Mouse (Mus musculus) Muller cell, postnatal 12 days (primary cell): Measurements from ENCODE around the gene Frs3.
"Not testable (repeated sequence)": the region's sequence is repeated elsewhere in the genome, so short reads cannot be mapped to it uniquely, and the experiment has no call there.

Source experiments
- DNase-seq: peaks from one replicate; pipeline ENCODE4 v3.0.0-alpha.2; 2015; ENCODE audit errors: inconsistent ontology term

Frs3 gene

DNA sequence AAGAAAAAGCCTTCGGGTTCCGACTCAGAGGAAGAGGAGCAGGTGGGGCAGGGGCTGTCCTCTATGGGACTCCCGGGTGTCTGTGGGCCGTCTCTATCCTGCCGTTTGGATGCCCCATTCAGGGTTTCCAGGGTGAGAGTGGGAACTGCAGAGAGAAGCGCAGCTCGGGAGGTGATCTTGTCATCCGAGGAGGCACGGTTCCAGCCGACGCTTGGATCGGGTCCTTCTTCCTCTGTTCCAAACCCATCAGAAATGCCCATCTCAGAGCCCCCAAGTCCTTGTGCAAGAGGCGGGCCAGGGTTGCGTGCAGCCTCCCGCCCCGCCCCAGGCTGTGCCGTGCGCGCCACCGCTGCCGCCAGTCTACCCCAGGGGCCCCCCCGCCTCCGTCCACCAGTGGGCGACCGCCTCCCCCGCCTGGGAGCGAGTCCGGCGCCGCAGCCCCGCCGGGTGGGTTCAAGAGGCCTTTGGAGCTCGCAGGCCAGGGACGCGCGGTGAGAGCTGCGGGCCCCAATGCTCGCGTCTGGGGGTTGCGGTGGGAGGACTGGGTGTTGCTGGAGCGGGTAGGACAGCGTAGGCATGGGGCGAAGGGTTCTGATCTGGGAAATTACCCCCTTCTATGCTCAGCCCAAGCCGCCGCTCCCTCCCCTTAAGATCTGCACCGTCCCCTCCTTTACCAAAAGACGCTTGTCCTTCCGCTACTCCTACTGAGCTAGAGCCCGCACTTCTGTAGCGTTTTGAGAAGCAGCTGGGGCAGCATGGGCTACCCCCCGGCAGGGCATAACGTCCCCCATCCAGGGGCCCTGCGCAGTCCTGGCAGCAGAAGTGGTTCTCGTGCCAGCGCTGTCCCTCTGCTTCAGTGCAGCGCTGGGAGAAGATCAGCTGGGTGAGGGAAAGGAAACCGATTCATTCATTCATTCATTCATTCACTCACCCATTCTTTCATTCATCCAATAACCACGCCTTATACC, at the start of gene Frs3:
Gene Frs3, plus strand, starts transcription at position 423 of the 968 bp plus-strand sequence.
- peak; percentile 82 for DNase-seq

DNA sequence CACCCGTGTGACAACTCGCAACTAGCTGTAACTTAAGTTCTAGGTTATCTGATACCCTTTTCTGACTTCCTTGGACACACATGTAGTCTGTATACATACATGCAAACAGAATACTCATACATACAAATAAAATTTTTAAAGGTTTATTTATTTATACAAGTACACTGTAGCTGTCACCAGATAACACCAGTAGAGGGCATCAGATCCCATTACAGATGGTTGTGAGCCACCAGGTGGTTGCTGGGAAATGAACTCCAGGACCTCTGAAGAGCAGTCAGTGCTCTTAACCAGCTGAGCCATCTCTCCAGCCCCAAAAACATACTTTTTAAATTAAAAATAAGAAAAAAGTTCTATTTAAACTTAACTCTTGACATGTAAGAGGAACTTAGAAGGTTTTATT, 45.8 kb upstream of the Frs3 start:
- DNase-seq: no peak

DNA sequence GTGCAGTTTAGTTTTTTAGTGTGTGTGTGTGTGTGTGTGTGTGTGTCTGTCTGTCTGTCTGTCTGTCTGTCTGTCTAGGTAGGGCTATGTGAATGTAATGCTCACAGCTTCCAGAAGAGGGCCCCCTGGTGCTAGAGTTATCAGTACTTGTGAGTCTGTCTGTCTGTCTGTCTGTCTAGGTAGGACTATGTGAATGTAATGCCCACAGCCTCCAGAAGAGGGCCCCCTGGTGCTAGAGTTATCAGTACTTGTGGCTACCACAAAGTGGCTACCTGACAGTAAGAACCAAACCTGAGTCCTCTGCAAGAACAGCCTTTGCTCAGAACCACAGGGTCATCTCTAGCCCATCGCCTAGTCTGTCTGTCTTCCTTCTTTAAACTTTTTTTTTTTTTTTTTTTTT, 42.1 kb upstream of the Frs3 start:
- DNase-seq: peak; percentile 70

- DNase-seq: no peak
These were observed 39.9 kb upstream of the Frs3 start for GRCm38 (mm10) chr17:47648966-47649365.

- DNase-seq: no peak
These were observed 36.9 kb upstream of the Frs3 start for GRCm38 (mm10) chr17:47651953-47652352.

DNA sequence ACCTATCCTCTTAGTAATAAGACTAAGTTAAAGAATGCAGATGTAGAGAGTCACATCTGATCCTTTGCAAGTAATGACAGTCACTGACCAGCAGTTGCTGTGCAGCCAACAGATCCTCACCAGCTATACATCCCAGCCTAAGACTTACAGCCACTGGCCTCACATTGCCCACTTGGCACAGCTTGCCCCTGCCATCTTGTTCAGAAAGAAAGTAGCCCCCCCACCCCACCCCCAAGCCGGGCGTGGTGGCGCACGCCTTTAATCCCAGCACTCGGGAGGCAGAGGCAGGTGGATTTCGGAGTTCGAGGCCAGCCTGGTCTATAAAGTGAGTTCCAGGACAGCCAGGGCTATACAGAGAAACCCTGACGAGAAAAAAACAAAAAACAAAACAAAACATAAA, 34.5 kb upstream of the Frs3 start:
- DNase-seq: not testable (repeated sequence)

DNA sequence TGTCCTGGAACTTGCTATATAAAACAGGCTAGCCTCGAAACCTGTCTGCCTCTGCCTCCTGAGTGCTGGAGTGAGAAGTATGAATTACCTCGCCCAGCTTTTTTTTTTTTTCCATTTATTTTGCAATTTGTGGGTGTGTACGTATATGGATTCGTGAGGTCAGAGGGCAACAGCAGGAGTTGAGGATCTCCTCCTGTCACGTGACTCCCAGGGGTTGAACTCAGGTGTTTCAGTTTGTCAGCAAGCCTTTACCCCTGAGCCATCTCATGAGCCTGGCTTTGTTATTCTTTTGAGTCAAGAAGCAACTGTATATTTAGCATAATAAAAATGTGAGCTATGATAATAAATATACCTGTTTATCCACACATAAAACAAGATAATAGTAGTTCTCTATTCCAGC, 33.1 kb upstream of the Frs3 start:
- no peak for DNase-seq

GRCm38 (mm10) chr17:47657901-47658300, 30.9 kb upstream of the Frs3 start:
- no peak for DNase-seq

GRCm38 (mm10) chr17:47658741-47659243, 30.0 kb upstream of the Frs3 start:
- no peak for DNase-seq

GRCm38 (mm10) chr17:47663009-47663713, 25.7 kb upstream of the Frs3 start:
- peak; percentile 84 for DNase-seq

DNA sequence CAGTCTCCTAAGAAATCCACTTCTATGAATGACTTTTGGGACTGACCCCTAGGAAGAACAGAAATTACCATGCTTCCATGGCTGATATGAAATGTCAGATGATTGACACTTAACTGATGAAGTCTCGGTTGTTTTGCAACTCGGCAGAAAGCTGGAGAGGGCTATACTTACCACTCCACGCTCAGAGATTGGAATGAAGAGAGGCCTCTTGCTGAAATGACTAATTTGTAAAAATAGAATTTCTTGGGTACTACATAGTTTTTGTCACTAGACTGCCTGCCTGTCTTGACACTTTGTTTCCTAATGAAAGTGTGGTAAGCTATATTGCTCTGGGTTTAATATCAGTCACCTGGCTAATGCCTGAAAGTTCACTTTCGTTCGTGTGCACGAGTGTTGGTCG, 24.4 kb upstream of the Frs3 start:
- DNase-seq: no peak

DNA sequence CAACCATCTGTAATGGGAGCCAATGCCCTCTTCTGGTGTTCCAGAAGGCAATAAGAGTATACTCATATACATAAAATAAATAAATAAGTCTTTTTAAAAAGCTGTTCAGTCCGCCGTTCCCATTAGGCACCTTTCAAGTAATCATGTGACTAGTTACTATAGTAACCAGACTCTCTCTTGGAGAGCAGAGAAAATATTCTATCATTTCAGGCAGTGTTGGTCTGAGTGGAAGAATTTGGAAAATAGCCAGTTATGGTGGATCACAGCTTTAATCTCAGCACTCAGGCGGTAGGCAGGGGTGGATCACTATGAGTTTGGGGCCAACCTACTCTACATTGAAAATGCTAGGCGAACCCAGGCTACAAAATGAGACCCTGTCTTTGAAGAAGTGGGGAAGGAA, 19.7 kb upstream of the Frs3 start:
- DNase-seq: no peak

- no peak for DNase-seq
These were observed 16.9 kb upstream of the Frs3 start for GRCm38 (mm10) chr17:47671988-47672310.

DNA sequence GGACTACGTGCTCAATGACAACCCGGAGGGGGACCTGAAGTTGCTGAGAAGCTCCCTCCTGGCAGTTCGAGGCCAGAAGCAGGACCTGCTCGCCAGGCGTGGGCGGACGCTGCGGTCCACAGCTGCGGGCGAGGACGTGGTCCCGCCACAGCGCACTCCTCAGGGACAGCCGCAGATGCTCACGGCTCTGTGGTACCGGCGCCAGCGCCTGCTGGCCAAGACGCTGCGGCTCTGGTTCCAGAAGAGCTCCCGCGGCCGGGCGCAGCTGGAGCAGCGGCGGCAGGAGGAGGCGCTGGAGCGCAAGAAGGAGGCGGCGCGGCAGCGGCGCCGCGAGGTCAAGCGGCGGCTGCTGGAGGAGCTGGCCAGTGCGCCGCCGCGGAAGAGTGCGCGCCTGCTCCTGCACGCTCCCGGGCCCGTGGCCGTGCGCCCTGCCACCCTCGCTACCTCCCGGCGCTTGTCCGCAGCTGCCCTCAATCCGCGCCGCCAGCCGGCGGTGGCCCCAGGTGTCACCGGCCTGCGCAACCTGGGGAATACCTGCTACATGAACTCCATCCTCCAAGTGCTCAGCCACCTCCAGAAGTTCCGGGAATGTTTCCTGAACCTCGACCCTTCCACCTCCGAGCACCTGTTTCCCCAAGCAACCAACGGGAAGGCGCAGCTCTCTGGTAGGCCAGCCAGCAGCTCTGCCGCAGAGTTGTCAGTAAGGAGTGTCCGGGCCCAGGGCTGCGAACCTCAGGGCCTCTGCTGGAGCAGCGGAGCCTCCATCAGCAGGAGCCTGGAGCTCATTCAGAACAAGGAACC, 16.3 kb upstream of the Frs3 start:
- peak; percentile 77 for DNase-seq

- DNase-seq: peak; percentile 48
These were observed 12.2 kb upstream of the Frs3 start for GRCm38 (mm10) chr17:47676581-47676980.

DNA sequence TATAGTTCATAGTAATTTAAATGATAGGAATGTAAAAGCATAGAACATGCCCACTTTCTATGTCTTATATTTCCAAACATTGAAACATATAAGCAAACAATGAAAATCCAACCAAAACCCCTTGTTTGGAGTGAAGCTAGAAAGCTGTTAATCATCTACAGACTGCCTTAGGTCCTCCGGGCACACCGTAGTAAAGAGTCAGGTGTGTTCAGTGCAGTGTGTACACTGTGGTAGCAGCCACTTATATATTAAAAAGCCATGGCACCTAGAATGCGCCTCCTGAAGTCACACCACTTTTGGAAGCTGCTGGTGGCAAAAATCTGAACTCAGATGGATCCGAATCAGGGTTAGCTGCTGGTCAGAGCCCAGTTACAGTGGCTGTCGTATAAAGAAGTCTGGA, 10.6 kb upstream of the Frs3 start:
- no peak for DNase-seq

GRCm38 (mm10) chr17:47678702-47679101, 10.1 kb upstream of the Frs3 start:
- no peak for DNase-seq

GRCm38 (mm10) chr17:47682836-47683235, 6.0 kb upstream of the Frs3 start:
- DNase-seq: no peak

DNA sequence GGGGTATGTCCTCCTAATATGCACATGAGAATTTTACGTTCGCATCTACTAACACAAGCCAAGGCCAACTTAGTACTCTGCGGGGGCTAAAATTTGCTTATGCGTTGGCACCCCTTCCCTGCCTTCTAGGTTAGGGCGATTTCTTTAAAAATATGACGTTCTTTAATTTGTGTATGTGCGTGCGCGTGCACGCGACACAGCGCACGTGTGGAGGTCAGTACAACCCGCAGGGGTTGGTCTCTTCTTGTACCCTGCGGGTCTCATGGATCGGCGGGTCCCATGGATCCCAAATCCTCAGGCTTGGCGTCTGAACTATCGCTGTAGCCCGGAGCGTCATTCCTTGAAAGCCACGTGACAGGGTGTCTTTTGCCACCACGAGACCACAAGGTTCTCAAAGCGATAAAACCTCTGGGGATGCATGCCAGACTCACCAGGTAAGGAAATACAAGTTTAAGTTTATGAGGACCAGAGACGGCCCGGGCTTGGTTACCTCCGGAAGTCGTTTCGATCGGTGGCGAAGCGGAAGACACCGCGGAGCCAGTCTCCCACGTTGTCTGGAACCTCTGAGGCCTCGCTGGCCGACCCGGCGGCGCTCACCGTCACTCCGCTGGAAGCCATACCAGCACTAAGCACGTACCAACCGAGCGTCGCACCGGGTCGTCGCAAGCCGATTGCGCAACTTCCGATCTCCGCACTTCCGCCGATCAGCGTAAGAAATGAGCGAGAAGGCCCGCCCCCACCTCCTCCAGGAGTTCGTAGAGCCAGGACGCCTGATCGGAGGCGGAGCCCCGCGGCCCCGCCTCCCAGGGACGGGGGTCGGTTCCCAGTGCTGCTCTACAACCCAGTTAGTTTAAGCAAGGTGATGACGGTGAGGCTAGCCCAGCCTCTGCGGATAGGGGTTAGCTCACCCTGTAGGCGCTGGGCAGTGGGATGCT, 1.2 kb upstream of the Frs3 start:
- DNase-seq: peak; percentile 98

- DNase-seq: no peak
These were observed 554 bp upstream of the Frs3 start, which contains the start of gene Tomm6 for GRCm38 (mm10) chr17:47688344-47688607. Gene Tomm6 (minus strand): TSS chr17:47688386.

DNA sequence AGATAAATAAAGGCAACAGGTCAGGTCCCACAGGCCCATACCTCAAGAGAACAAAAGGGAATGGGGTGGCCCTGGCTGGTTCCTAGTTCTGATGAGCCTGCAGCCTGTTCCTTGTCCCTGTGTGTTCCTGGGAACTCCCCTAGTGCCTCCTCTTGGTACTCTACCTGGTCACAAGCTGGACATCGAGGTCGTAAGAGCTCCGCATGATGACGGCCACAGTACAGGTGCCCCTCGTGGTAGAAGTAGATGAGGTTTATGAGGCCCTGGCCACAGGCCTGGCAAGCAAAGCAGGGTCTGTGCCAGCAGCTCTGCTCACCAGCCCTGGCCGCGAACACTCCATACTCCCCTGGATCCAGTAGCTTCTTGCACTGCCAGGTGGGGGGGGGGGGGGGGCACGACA, 1.1 kb downstream of the Frs3 start:
- no peak for DNase-seq
